ENCODE assay signal across 9 mouse cellular contexts in the genomic region with DNA sequence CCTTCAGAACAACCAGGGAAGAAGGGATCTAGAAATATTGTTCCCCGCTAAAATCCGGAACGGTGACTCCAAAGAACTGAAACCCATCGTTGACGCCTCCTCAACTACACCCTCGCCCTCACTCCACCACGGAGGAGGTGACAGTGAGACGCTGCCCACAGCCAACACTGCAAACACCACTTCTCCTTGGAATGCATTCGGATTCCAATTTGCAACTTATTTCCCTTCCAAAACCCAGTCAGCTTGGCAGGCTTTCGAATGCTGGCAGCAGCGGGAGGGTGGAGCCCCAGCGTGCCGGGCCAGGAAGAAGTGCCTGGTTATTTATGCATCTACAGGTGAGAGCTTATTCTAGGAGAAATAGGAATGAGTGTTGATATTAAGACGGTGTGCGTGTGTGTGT.
DNase-seq lines count a peak whose midpoint lies in the region; ATAC-seq lines count a peak whose summit lies in the region.
"Had no signal": no experiment of that assay in that cellular context is flagged by ENCODE, and none has a peak within 500 bp of the region (broad histone marks: within the 10 kb centered on the region; RNA-seq: fewer than 3 reads in every experiment).

No protein-coding gene starts in this region.

- intact Hi-C loops in gastrocnemius, postnatal 14 days (cut with DNase I; ENCODE audit: low total_unique reads) = no loop called here

- peak; percentile 16 for DNase-seq in gastrocnemius, postnatal 14 days
- DNase-seq in gastrocnemius, postnatal 25 days = no peak
- DNase-seq in cerebellum, adult 18-20 months = peak; percentile 58 to 66
- peak; percentile 30 for DNase-seq in layer of hippocampus, adult 9-11 months
- DNase-seq in lung, postnatal 4 days = peak; percentile 19 to 47
- no peak for DNase-seq in spleen, postnatal 4 days (ENCODE audit: low spot score in 2 of 2)
- DNase-seq in kidney, postnatal 25 days = no peak
- DNase-seq: liver, embryonic 13.5 days had no signal

- no peak for ATAC-seq in CD4-positive, CD25-positive, alpha-beta regulatory T cell, adult 4 months

Comparison
In these comparisons a context has a peak if more than half of its experiments do, and no peak if none do; other contexts are left out.
1. DNase-seq: peak in gastrocnemius, postnatal 14 days (single experiment), cerebellum, adult 18-20 months (2 of 2), layer of hippocampus, adult 9-11 months (single experiment) and lung, postnatal 4 days (2 of 2); none in gastrocnemius, postnatal 25 days (single experiment), spleen, postnatal 4 days (0 of 2) and kidney, postnatal 25 days (0 of 2).